Mouse (Mus musculus) embryo, embryonic 10 days (tissue): ENCODE measurements around the gene Mpst.

Experiments used
- DNase-seq: peaks from one replicate; pipeline ENCODE4 v3.0.0-alpha.2; 2015; ENCODE audit warnings: low spot score

Gene Mpst

DNA sequence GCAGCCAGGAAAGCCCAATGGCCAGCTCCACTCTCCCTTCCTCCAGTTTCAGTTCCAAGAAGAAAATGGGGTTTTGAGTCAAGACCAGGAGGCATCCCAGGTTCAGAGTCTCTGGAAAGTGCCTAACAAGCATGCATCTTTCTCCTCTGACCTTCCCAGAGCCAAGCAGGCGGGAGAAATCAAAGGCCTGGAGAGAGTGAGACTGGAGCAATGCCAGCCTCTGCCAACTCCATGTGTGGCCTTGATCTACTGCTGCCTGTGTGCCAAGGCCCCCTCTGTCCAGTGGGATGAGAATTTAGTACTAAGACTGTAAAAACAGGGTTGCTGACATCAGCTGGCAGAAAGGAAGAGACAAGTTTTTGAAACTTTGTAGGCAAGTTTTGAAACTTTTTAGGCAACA, 2.3 kb upstream of the Mpst start:
- DNase-seq: no peak

DNA sequence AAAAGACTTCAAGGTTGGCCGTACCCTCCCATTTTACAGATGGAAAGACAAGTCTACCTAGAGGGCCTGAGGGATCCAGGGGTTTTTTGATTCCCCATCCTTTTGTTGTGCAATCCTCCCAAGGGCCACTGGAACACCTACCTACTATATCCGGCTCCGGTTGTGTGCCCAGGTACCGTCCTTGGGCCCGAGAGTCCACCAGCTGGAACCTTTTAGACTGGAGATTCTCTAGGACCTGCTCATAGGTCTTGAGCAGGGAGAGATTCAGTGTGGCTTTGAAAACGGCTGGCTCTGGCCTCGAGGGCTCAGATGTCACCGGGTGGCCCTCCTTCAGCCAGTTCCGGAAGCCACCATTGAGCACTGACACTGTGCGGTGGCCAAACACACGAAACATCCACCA, 1.1 kb upstream of the Mpst start:
- DNase-seq: no peak

DNA sequence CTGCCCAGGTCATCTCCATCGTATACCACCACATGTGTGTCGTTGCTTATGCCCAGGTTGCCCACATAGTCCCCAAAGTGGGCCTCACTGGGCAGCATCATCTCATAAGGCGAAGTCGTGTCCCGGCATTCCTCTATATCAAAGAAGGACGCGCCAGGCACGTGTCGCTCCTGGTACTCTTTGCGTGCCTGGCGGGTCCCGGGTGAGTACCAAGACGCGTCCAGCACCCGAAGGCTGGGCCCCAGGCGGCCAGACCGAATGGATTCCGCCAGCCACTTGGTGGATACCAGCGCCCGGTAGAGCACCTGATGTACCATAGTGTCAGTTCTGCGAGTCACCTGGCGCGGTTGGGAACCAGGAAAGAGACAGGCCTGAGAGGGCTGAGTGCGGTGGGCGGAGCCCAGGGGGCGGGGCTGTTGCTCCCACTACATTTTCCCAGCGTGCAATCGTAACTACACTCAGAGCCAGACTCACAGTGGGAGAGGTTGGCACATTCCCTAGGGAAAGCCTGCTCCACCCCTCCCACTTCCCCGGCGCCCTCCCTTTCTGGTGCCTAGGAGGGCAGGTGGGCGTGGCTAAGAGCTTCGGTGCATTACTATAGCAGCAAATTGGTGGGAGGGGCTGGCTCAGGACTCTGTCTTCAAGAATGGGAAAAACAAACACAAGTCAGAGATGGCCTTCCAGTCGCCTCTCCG, 552 bp upstream of the Mpst start, which contains the start of gene Tst:
Gene Tst (minus strand): TSS at position 391 of the 695 bp plus-strand sequence.
- peak; percentile 91 for DNase-seq

DNA sequence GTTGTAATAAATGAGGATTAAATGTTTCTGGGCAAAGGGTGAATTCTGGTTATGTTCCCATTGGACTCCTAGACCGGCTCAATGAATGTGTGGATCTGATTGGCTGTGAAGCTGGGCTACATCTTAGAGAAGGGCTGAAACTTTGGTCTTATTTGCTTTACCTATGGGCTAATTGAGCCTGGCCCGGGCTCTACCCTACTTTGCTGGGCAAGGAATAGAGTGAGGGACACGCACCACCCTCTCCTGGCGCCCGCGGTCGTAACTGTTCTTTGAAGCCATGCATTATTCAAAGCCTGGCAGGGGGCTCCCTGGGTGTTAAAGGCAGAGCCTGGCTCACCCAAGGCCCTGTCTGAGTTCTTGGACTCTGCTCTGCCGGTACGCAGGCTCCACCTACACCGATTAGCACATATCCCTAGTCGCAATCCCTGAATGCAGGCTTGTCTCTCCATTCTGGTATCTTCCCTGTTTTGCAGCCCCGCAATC, 3.4 kb downstream of the Mpst start:
- no peak for DNase-seq

DNA sequence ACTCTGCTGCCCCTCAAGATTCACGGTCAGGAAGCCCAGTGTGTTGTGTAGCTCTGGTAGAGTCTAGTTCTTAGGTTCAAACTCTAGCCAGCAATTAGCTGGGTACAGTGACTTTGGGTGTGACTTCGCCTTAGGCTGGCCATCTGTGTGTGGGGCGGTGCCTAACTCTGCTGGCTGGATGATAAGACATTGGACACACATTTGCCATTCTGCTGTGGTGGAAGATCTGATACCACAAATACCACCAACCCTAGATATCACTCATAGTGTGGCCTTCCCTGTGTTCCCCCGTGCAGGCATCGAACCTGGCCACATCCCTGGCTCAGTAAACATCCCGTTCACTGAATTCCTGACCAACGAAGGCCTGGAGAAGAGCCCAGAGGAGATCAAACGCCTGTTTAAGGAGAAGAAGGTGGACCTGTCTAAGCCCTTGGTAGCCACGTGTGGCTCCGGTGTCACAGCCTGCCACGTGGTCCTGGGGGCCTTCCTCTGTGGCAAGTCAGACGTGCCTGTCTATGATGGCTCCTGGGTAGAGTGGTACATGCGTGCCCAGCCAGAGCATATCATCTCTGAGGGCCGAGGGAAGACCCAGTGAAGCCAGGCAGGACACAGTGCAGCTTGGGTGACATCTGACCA, 7.0 kb downstream of the Mpst start:
- no peak for DNase-seq

DNA sequence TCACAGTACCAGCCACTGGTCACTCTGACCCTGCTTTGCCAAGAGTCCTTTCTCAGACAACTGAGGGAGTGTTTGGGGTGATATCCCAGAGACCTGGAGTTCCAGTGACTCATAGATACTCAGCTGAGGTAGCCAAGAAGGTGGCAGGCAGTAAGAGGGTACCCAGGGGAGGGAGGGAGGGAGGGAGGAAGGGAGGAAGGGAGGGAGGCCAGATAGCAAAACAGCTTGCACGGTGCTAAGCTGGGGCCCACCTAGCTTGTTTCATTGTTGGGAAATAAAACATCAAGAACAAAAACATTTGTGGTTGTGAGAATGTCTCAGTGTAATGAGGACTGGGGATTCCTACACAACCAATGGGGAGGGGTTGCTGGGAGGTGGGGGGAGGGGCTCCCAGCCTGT, 7.5 kb downstream of the Mpst start:
- DNase-seq: no peak

DNA sequence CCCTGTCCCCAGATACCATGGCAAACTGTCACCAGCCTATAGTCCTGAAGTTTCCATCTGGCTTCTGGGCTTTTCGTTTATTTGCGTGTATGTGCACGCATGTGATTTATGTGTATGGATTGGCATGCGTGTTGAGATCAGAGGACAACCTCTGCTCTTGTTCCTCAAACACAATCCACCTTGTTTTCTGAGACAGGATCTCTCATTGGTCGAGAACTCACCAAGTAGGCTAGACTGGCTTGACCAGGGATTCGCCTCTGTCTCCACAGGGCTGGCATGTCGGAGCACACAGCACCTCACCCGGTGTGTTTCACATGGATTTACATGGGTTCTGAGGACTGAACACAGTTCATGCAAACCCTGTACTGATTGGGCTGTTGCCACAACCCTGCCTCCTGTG, 7.9 kb downstream of the Mpst start:
- no peak for DNase-seq

DNA sequence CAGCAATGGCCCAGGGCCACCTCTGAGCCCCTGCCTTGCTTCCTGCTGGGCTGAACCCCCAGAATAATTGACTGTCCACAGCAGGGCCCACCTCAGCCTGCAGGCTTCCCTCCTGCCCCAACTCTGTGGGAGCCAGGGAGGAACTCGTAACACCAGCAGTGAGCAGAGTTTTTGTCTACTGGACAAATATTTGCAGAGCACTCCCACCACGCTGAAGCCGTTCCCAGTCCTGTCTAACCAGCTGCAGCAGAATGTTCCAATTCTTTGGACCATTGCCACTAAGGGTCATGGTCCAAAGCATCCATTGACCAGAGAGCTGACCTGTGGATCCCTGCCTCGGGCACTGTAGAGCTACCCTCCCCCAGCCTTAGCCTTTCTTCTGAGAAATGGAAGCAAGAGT, 10.7 kb downstream of the Mpst start:
- peak; percentile 34 for DNase-seq

DNA sequence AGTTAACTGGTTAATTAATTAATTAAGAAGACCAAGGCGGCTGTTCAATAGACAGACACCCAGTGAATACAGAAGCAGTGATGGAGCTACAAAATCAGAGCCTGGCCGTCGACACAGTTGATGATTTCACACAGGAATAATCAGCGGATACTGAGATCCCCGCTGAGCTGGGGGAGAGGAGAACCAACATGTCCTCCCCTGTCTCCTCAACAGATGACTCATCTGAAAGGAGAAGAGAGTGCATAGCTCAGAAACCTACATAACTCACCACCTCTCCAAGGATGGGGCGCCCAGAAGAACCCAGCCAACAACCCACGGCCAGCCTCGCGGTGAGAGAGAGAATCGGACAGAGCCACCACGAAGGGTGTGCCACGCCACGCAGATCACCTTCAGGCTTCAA, 14.2 kb downstream of the Mpst start:
- DNase-seq: no peak

DNA sequence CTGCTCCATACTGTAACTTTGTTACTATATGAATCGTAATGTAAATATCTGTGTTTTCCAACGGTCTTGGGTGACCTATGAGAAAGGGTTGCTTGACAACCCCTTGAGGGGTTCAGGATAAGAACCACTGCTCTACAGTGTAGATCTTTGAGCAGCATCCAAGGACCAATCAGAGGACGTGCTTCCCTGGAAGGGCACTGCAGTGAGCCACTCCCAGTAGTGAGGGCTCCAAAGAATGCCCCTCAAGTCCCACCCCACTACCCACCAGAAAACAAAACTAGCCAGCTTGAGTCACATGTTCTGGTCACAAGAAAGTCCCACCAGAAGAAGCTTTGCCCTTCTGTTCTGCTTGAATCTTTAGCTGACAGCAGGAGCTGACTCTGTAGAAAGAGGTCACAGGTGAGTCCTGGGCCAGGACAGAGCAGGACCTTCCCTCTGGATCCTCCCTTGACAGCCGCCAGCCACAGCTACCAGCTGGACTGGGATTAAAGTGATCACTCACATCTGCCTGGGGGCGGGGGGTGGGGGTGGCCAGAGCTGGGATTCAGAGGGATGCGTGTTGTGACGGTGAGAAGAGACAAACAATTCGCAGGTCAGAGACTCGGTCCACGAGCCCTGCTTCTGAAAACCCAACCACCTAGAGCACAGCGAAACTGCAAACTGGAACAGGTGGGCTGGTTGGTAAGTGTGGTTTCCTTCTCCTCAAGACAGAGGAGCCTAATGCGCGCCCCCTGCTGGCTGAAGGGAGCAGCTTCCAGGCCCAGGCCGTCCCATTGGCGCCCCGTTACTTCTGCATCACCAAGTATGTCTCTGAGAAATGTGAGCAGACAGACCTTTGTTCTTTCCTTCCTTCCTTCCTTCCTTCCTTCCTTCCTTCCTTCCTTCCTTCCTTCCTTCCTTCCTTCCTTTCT, 16.1 kb downstream of the Mpst start:
- peak; percentile 91 for DNase-seq

DNA sequence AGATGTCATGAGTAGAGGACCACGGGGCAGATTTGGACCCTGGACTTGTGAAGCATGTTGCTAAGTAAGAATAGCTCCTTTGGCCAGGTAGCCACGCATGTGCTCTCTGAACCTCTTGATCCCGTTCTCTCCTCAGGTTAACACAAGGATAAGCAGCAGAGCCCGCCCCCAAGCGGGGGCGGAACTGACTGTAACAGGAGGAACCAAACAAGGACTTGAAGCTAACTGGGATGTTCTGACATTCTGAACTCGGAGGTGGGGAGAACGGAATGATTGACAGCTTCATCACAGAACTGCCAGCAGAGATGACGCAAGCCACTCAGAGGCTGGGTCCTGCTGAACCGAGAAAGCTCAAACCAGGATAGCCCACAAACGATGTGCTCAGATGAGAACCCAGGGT, 18.3 kb downstream of the Mpst start:
- no peak for DNase-seq

DNA sequence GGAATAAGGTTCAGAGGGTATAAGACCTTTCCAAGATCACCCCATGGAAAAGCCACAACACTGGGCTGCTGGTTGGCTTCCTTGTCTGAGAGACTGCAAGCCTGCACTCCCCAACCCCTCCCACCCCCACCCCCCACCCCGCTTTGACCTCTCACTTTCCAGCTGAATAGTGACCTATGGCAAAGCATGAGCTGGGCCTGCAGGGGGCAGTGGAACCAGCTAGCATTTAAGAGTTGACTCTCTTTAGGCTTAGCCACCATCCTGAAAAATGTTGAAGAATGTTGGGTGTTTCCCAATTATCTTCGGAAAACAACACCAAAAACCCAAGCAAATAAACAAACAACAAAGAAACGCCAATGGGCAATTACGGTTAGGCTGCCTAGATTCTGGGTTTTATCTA, 19.0 kb downstream of the Mpst start:
- DNase-seq: no peak

DNA sequence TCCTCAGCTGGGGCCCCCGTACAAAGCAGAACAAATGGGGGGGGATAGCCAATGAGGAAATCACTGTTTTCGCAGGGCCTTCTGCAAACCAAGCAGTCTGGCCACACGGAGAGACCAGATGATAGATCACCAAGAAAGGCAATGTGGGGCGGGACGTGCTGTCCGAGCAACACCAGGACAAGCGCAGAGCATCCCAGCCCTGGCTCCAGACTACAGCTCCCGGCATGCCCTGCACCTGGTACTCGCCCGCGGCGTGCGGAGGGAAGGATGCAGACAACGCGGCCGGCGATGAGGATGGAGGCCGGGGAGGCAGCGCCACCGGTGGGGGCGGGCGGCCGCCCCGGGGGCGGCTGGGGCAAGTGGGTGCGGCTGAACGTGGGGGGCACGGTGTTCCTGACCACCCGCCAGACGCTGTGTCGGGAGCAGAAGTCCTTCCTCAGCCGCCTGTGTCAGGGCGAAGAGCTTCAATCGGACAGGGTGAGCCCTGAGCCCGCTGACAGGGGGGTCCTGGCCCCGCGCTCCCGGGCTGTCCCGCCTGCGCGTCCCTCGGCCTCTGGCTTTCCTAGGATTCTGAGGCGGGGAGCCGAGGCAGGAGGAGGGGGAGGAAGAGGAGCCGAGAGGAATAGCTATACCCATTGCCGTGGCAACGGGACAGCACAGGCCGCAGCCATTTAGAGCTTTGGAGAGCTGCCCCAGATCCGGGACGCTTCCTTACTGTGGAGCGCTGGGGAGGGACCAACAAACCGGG, 22.3 kb downstream of the Mpst start, which contains the start of gene Kctd17:
Gene Kctd17 (plus strand): TSS at position 174 of the 748 bp plus-strand sequence.
- peak; percentile 93 for DNase-seq

DNA sequence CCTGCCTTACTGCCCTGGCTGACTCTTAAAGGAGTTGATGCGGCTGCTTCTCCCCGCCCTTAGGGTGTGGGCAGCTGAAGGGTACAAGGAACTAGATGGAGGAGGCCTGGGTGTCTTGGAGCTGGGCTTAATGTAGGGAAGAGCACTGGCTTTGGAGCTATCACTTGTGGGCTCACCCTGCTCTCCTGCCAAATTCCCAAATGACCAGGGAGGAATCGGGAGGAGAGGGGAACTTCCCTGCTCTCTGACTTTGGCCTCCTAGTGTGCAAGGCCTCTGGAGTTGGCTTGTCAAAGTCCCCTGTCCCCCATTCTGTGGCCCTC, 22.9 kb downstream of the Mpst start:
- no peak for DNase-seq

DNA sequence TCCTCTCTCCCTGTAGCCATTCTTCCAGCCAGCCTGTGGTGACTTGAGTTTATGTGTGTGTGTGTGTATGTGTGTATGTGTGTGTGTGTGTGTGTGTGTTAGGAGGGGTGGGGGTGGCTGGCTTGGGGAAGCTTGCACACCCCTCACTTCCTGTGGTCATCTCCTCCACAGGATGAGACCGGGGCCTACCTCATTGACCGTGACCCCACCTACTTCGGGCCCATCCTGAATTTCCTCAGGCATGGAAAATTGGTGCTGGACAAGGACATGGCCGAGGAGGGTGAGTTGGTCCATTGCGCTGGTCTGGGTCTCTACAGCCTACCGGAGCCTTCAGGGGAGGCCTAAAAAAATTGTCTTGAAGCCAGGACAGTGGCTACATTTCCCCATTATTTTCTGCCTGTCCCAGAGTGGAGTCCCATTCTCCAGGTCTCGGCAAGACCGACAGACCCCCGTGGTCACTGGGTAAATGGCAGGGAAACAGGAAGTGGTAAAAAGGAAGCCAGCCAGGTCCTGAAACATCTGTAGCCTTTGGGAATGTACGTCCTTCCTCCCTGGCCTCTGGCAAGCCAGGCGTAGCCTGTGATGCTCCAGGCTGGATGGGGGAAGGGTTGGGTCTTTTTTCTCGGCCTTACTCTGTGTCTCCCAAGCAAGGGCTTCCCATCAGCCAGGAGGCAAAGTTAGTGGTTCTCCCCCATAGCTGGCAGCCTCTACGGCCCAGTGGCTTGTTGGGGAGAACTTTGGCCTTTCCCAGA, 23.8 kb downstream of the Mpst start:
- no peak for DNase-seq

DNA sequence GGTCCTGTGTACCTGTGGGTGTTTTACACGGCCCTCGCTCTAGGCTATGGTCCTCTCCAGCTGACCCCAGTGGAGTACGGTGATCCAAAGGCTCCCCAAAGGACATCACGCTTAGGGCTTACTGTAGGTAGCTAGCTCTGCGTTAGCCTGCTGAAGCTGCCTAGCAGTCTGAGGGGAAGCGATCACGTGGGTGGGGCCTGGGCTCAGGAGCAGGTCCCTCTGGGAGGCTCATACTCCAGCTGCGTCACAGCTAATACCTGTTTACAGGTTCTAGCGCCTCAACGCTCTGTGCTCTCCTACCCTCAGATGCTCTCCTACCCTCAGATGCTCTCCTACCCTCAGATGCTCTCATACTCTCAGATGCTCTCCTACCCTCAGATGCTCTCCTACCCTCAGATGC, 24.7 kb downstream of the Mpst start:
- no peak for DNase-seq

DNA sequence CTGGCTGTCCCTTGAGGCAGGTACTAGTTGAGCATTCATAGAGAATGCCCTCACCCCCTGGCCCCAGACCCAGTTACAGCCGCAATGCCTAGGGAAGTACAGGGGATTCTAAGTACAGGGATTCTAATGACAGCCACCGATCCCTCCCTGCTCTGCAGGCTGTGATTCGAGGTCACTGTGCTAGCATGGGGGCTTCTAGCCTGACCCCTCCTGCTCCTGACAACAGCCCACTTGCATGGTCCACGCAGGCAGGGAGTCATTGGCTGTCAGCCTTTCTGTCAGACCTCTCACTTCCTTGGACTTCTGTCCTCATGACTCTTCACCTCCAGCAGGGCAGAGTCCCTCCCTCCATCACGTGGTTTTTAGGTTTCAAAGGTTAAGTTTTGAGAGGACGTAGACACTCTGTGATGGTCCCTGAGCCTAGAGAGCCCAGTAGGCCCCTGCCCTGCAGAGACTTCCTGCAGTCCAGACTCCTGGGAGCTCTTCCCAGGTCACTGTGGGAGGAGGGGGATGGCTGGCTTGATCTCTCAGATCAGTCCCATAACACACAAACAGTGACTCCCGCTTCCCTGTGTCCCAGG, 25.4 kb downstream of the Mpst start:
- no peak for DNase-seq

DNA sequence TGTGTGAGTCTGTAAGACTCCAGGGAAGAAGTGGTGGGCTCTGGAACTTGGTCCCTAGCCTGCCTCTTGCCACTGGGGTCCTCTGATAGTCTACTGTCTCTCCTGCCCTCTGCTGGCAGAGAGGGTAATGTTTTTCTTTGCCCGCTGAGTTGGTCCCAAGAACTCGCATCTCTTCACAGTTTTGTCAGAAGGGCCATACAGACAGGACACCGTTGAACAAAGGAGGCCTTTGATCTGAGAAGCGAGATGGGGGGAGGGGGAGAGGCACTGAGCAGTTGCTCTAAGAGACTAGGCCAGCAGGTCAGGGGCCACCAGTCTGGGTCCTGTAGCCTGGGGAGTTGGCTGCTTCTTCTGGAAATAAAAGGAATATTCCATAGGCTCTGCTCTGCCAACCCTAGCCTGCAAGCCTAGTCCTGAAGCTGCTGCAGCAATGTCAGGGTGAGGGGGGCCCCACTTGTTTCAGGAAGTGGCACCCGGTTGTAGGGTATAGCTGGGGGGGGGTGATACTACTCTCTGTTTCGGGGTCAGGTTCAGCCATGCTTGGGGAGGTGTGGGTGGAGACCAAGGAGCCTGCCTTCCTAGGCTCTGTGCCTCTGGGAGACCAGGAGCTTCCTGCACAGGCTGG, 28.8 kb downstream of the Mpst start:
- DNase-seq: peak; percentile 83

DNA sequence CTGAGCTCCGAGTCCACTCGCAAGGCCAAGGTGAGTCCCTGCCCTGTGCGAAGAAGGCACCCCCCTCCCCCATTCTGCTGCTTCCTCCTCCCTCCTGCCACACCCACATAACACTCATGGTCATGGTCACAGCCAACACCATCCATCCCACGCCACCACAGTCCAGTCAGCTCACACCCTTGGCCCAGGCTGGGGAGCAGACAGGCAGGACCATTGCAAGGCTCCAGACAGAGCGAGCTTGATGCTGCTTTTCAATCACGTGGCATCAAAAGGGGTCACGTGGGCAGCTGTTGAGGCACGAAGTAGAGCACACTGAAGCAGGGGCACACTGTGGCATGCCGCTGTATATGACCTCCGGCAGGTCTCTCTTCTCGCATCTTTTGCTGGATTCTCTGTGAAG, 29.5 kb downstream of the Mpst start:
- DNase-seq: no peak

DNA sequence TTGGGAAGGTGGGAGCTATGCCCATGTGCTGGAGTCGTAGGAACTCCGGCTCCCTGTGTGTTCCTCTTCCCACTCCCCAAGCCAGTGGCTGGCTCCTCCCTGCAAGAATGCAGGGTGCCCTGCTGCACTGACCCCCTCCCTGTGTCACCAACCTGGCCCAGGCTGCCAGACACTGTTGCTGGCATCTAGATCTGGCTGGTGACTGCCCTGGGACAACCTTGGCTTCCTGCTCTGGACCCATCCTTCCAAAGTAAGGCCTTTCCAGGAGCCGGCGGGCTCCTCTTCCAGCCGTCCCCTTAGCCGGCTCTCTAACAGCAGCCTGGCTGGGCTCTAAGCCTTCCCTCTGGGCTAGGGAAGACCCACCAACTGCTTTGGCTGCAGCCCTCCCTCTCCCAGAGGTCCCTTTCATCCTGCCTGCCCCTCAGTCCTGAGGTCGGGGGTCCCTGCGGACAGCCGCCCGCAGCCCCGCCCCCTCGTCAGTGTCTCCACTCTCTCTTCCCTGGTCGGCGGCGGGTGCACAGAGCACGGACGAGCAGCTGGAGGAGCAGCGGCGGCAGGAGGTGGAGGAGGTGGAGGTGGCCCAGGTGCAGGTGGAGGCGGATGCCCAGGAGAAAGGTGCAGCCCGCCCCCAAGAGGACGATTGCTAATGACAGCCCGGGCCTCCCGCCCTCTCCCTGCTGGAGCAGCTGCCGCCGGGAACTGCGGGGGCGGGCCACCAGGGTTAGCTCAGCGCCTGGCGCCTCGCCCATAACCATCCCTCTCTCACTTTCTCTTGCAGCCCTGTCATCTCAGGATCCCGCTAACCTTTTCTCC, 30.4 kb downstream of the Mpst start:
- DNase-seq: peak; percentile 69
